Mouse (Mus musculus) kidney, embryonic 16.5 days (tissue): Measurements from ENCODE around the gene Cldn10. TPM values are rescaled to one million over a fixed set of nuclear protein-coding genes. Genes with fewer than 3 reads are reported as not detected.

ENCODE experiments used
- ATAC-seq: fragments of 200-750 bp; cut with Nextera tagmentation; 2 replicates; pipeline ENCODE4 v1.8.0; 2017; ENCODE audit warnings: moderate TSS enrichment; ENCODE audit not compliant: low FRiP score, low TSS enrichment
- H3K27ac ChIP-seq: fragments of 300-500 bp; sonication (generic); 2 replicates; pipeline ENCODE4 v1.5.1; 2014; ENCODE audit warnings: low read length
- H3K27me3 ChIP-seq: fragments of 300-500 bp; sonication (generic); 2 replicates; pipeline ENCODE4 v1.6.1; 2014; ENCODE audit warnings: low read length, control low read depth, mixed read lengths; ENCODE audit not compliant: insufficient read depth
- H3K36me3 ChIP-seq: fragments of 300-500 bp; sonication (generic); 2 replicates; pipeline ENCODE4 v1.6.1; 2014; ENCODE audit warnings: low read length, control low read depth, mixed read lengths; ENCODE audit not compliant: insufficient read depth
- H3K4me1 ChIP-seq: fragments of 300-500 bp; sonication (generic); 2 replicates; pipeline ENCODE4 v1.6.1; 2014; ENCODE audit warnings: low read length, control low read depth, mixed read lengths; ENCODE audit not compliant: insufficient read depth
- H3K4me2 ChIP-seq: fragments of 300-500 bp; sonication (generic); replicated peaks from 2 replicates; pipeline ENCODE4 v1.6.1; 2014; ENCODE audit warnings: low read depth, low read length
- H3K4me3 ChIP-seq: fragments of 300-500 bp; sonication (generic); 2 replicates; pipeline ENCODE4 v1.5.1; 2014; ENCODE audit warnings: mild to moderate bottlenecking, low read length
- H3K9ac ChIP-seq: fragments of 300-500 bp; sonication (generic); replicated peaks from 2 replicates; pipeline ENCODE4 v1.6.1; 2014; ENCODE audit warnings: low read length
- H3K9me3 ChIP-seq: fragments of 300-500 bp; sonication (generic); 2 replicates; pipeline ENCODE4 v1.6.1; 2016; ENCODE audit warnings: low read length, control low read depth
- WGBS: fragments of 180-500 bp; shearing (Covaris S2); extraction: QIAGEN DNeasy Blood & Tissue Kit; methylation state at CpG from one replicate; pipeline ENCODE4 v1.1.7; 2014; 5-methylcytosine and 5-hydroxymethylcytosine counted together
- polyA plus RNA-seq: library from polyadenylated mRNA; unstranded; fragments of >200 nt; fragmentation: Nextera tagmentation; extraction: Ambion mirVana; gene quantifications from 2 replicates; pipeline ENCODE4 v1.2.1, GENCODE M21; 2015

Cldn10 gene
- polyA plus RNA-seq, 1 experiment from 2014 or later: 49.3 TPM

- 50% methylated on average over 6 of the region's 6 CpGs for WGBS
- Histone ChIP-seq H3K27me3 (no peaks in the 10 kb centered on the region), H3K4me2 (no peak overlapping the region), H3K36me3 (no peaks in the 10 kb centered on the region), H3K4me3 (no peak overlapping the region), H3K4me1 (no peaks in the 10 kb centered on the region), H3K9ac (no peak overlapping the region), H3K27ac (no peak overlapping the region), H3K9me3 (no peaks in the 10 kb centered on the region)
- no peak for ATAC-seq
Measured at GRCm38 (mm10) chr14:118867366-118867765, 79.7 kb downstream of the Cldn10 start.

GRCm38 (mm10) chr14:118868102-118868724 is 80.5 kb downstream of the Cldn10 start:
- 78% methylated on average over 13 of the region's 13 CpGs for WGBS
- no peak for ATAC-seq

GRCm38 (mm10) chr14:118869712-118870111 is 82.0 kb downstream of the Cldn10 start:
- Histone ChIP-seq H3K9ac (no peak overlapping the region), H3K9me3 (no peaks in the 10 kb centered on the region), H3K4me1 (0 out of 2 replicates have a peak, but pooled peaks cover under 1% of the 10 kb centered on the region), H3K4me2 (no peak overlapping the region), H3K36me3 (no peaks in the 10 kb centered on the region), H3K4me3 (no peak overlapping the region), H3K27ac (no peak overlapping the region), H3K27me3 (no peaks in the 10 kb centered on the region)
- no peak for ATAC-seq
- 78% methylated on average over 6 of the region's 6 CpGs for WGBS

More at GRCm38 (mm10) chr14:118868102-118868724, 80.5 kb downstream of the Cldn10 start:
- Histone ChIP-seq H3K27ac (no peak overlapping the region), H3K4me1 (no peaks in the 10 kb centered on the region), H3K36me3 (no peaks in the 10 kb centered on the region), H3K9me3 (no peaks in the 10 kb centered on the region), H3K4me3 (no peak overlapping the region), H3K27me3 (no peaks in the 10 kb centered on the region), H3K9ac (no peak overlapping the region), H3K4me2 (no peak overlapping the region)

- 94% methylated on average over 4 of the region's 4 CpGs for WGBS
- peaks cover 9% of the 10 kb centered on the region for H3K36me3 ChIP-seq
- no peak overlapping the region for H3K4me2 ChIP-seq
- no peak overlapping the region for H3K27ac ChIP-seq
- H3K9me3 ChIP-seq: no peaks in the 10 kb centered on the region
- no peak overlapping the region for H3K9ac ChIP-seq
- peaks cover 9% of the 10 kb centered on the region; the same call in 1 of the 2 replicates for H3K4me1 ChIP-seq
- H3K4me3 ChIP-seq: no peak overlapping the region
- ATAC-seq: no peak
- no peaks in the 10 kb centered on the region for H3K27me3 ChIP-seq
Measured at GRCm38 (mm10) chr14:118874126-118874525, 86.4 kb downstream of the Cldn10 start.

- WGBS: 34% methylated on average over 10 of the region's 10 CpGs
Measured at GRCm38 (mm10) chr14:118874786-118875415, 87.2 kb downstream of the Cldn10 start.

GRCm38 (mm10) chr14:118878346-118878910 is 90.7 kb downstream of the Cldn10 start:
- 82% methylated on average over 11 of the region's 11 CpGs for WGBS
- Histone ChIP-seq H3K36me3 (peaks cover 39% of the 10 kb centered on the region), H3K9me3 (no peaks in the 10 kb centered on the region), H3K4me1 (peaks cover 9% of the 10 kb centered on the region; the same call in 1 of the 2 replicates), H3K9ac (no peak overlapping the region), H3K4me2 (no peak overlapping the region), H3K27ac (no peak overlapping the region), H3K4me3 (no peak overlapping the region), H3K27me3 (no peaks in the 10 kb centered on the region)
- ATAC-seq: no peak

More at GRCm38 (mm10) chr14:118874786-118875415, 87.2 kb downstream of the Cldn10 start:
- Histone ChIP-seq H3K27me3 (no peaks in the 10 kb centered on the region), H3K4me2 (no peak overlapping the region), H3K9ac (no peak overlapping the region), H3K4me3 (no peak overlapping the region), H3K9me3 (no peaks in the 10 kb centered on the region), H3K36me3 (peaks cover 17% of the 10 kb centered on the region), H3K4me1 (peaks cover 9% of the 10 kb centered on the region; the same call in 1 of the 2 replicates), H3K27ac (peak overlapping the region; percentile 48; the same call in 1 of the 2 replicates)
- peak; percentile 76 for ATAC-seq

- 81% methylated on average over 10 of the region's 10 CpGs for WGBS
- H3K9me3 ChIP-seq: no peaks in the 10 kb centered on the region
- no peak overlapping the region for H3K4me2 ChIP-seq
- H3K27me3 ChIP-seq: no peaks in the 10 kb centered on the region
- H3K9ac ChIP-seq: no peak overlapping the region
- no peak overlapping the region for H3K27ac ChIP-seq
- ATAC-seq: no peak
- peaks cover 45% of the 10 kb centered on the region for H3K36me3 ChIP-seq
- H3K4me3 ChIP-seq: no peak overlapping the region
- H3K4me1 ChIP-seq: 0 out of 2 replicates have a peak, but pooled peaks cover under 1% of the 10 kb centered on the region
Measured at GRCm38 (mm10) chr14:118880696-118881095, 93.0 kb downstream of the Cldn10 start.

GRCm38 (mm10) chr14:118883344-118884249 is 95.9 kb downstream of the Cldn10 start:
- ATAC-seq: peak; percentile 69
- H3K9me3 ChIP-seq: no peaks in the 10 kb centered on the region
- H3K4me1 ChIP-seq: no peaks in the 10 kb centered on the region
- no peak overlapping the region for H3K4me3 ChIP-seq
- peaks cover 41% of the 10 kb centered on the region for H3K36me3 ChIP-seq
- no peak overlapping the region for H3K4me2 ChIP-seq
- no peak overlapping the region for H3K9ac ChIP-seq
- peak overlapping the region; percentile 43; the same call in 1 of the 2 replicates for H3K27ac ChIP-seq
- 63% methylated on average over 18 of the region's 18 CpGs for WGBS
- H3K27me3 ChIP-seq: no peaks in the 10 kb centered on the region

GRCm38 (mm10) chr14:118884250-118884556 is 96.5 kb downstream of the Cldn10 start:
- H3K4me2 ChIP-seq: no peak overlapping the region
- 70% methylated on average over 7 of the region's 7 CpGs for WGBS
- ATAC-seq: peak; percentile 28; the same call in 1 of the 2 replicates
- H3K9ac ChIP-seq: no peak overlapping the region
- no peaks in the 10 kb centered on the region for H3K27me3 ChIP-seq
- H3K9me3 ChIP-seq: no peaks in the 10 kb centered on the region
- H3K4me1 ChIP-seq: no peaks in the 10 kb centered on the region
- peaks cover 35% of the 10 kb centered on the region for H3K36me3 ChIP-seq
- H3K4me3 ChIP-seq: no peak overlapping the region
- peak overlapping the region; percentile 43; the same call in 1 of the 2 replicates for H3K27ac ChIP-seq
